Mouse (Mus musculus) megakaryocyte, embryonic 14.5 days (primary cell): ENCODE measurements around the gene Wdr35.

Experiments
- FLI1 ChIP-seq: IDR thresholded peaks from 2 replicates; pipeline ENCODE4 v1.6.1; 2012; ENCODE audit warnings: low read length, inconsistent platforms, mixed read lengths
- GATA1 ChIP-seq: IDR thresholded peaks from 3 replicates; pipeline ENCODE4 v1.6.1; 2012; ENCODE audit warnings: mixed read lengths, low read length, inconsistent platforms, borderline replicate concordance

DNA sequence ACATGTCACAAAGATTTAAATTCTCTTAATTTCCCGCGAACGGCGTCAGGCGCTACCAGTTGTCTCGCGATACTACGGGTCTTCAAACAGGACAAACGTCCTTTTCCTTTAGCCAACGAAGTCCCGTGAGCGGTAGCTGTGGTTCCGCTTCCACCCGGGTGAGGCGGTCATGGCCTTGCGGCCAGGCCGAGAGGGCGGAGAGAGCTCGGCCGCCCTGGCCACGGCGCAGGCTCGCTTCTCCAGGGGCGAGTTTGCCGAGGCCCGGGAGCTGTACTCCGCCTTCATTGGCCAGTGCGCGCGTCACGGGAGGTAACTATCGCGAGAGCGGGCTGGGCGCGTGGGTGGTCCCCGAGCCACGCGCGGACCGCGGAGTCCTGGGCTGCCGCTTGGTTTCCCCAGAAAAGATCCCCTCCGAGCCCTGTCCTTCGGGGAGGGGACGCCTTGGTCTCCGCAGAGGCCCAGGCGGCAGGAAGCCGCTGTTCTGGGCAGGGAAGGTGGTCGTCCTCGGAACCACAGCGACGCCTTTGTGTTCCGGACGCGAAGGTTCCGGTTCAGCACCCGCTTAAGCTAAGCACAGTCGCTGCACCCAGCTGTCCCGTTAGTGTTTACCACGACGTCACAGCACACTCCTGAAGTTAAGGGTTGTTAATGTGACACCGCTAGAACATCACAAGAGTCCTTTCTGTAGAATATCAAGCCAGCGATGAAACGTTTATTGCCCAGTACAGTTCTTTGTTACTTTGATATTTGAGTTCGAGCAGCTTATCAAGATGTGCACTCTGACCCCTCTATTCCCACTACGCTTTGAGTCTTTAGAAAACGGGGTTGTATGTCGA is 56.4 kb downstream of the Wdr35 start, which contains the start of gene Ttc32:
- TF ChIP-seq FLI1 = no peak
- no peak; the same call in 2 of the 3 replicates for TF ChIP-seq GATA1
